Comparison of ENCODE assay signal across 12 mouse cellular contexts in genomic region chr2:170550240-170550639, GRCm38 (mm10). TPM values are rescaled to one million over a fixed set of nuclear protein-coding genes. Genes with fewer than 3 reads are reported as not detected.
DNase-seq lines count a peak whose midpoint lies in the region; ATAC-seq lines count a peak whose summit lies in the region.
"Had no signal": no experiment of that assay in that cellular context is flagged by ENCODE, and none has a peak within 500 bp of the region (broad histone marks: within the 10 kb centered on the region; RNA-seq: fewer than 3 reads in every experiment).

No protein-coding gene starts in this region.

- peaks cover 11% of the 10 kb centered on the region for H3K4me1 ChIP-seq in heart, embryonic 15.5 days (replicated peaks)
- H3K4me1 ChIP-seq in heart, embryonic 11.5 days (ENCODE audit: control insufficient read depth, insufficient read depth, low read length), result no peaks in the 10 kb centered on the region
- H3K4me1 ChIP-seq in limb, embryonic 13.5 days, result peaks cover 49% of the 10 kb centered on the region
- H3K4me1 ChIP-seq in limb, embryonic 10.5 days, result peaks cover 74% of the 10 kb centered on the region
- peaks cover 26% of the 10 kb centered on the region for H3K4me1 ChIP-seq in embryonic facial prominence, embryonic 14.5 days (ENCODE audit: control insufficient read depth, insufficient read depth, low read length)
- no peaks in the 10 kb centered on the region for H3K4me1 ChIP-seq in midbrain, embryonic 14.5 days (ENCODE audit: control insufficient read depth, insufficient read depth, low read length)

- DNase-seq in limb, embryonic 10.5 days (ENCODE audit: low spot score), result no peak
- DNase-seq in embryonic facial prominence, embryonic 14.5 days (ENCODE audit: low spot score), result peak; percentile 97
- DNase-seq in midbrain, embryonic 14.5 days, result peak; percentile 85
- DNase-seq in cerebellum, postnatal 36 days, result no peak
- DNase-seq: heart, postnatal 36 days had no signal

- peak overlapping the region; percentile 53; the same call in 1 of the 2 replicates for H3K27ac ChIP-seq in heart, embryonic 15.5 days
- no peak overlapping the region for H3K27ac ChIP-seq in heart, embryonic 11.5 days (ENCODE audit: low read depth, low read length)
- peak overlapping the region; percentile 44; the same call in 1 of the 2 replicates for H3K27ac ChIP-seq in limb, embryonic 13.5 days
- H3K27ac ChIP-seq in limb, embryonic 10.5 days, result no peak overlapping the region
- 0 out of 2 replicates have a peak overlapping the region, but pooled peaks have one; percentile 46 for H3K27ac ChIP-seq in embryonic facial prominence, embryonic 14.5 days (replicated peaks; ENCODE audit: low read depth, low read length)
- H3K27ac ChIP-seq in midbrain, embryonic 14.5 days (replicated peaks; ENCODE audit: low read depth, low read length), result no peak overlapping the region

- no peak overlapping the region for H3K9ac ChIP-seq in heart, embryonic 15.5 days
- no peak overlapping the region for H3K9ac ChIP-seq in heart, embryonic 11.5 days (ENCODE audit: low read depth, low read length)
- no peak overlapping the region for H3K9ac ChIP-seq in limb, embryonic 13.5 days
- no peak overlapping the region for H3K9ac ChIP-seq in embryonic facial prominence, embryonic 14.5 days (ENCODE audit: low read depth, low read length)
- no peak overlapping the region for H3K9ac ChIP-seq in midbrain, embryonic 14.5 days (replicated peaks; ENCODE audit: low read length)

- H3K9me3 ChIP-seq in heart, embryonic 15.5 days (replicated peaks), result no peaks in the 10 kb centered on the region
- no peaks in the 10 kb centered on the region for H3K9me3 ChIP-seq in heart, embryonic 11.5 days (replicated peaks; ENCODE audit: control insufficient read depth, low read length)
- H3K9me3 ChIP-seq in limb, embryonic 13.5 days, result no peaks in the 10 kb centered on the region
- H3K9me3 ChIP-seq in limb, embryonic 10.5 days (replicated peaks), result no peaks in the 10 kb centered on the region
- no peaks in the 10 kb centered on the region for H3K9me3 ChIP-seq in embryonic facial prominence, embryonic 14.5 days (ENCODE audit: control insufficient read depth, low read length)
- no peaks in the 10 kb centered on the region for H3K9me3 ChIP-seq in midbrain, embryonic 14.5 days (ENCODE audit: control insufficient read depth, low read length)

- no peak overlapping the region for H3K4me2 ChIP-seq in heart, embryonic 15.5 days
- H3K4me2 ChIP-seq in heart, embryonic 11.5 days, result no peak overlapping the region
- H3K4me2 ChIP-seq in limb, embryonic 13.5 days (replicated peaks), result no peak overlapping the region
- no peak overlapping the region for H3K4me2 ChIP-seq in embryonic facial prominence, embryonic 14.5 days (ENCODE audit: low read depth, low read length)
- no peak overlapping the region for H3K4me2 ChIP-seq in midbrain, embryonic 14.5 days (ENCODE audit: low read length)

- ATAC-seq in heart, embryonic 15.5 days (replicated peaks; ENCODE audit: insufficient number of reproducible peaks, insufficient read depth, low FRiP score, low read depth), result peak; percentile 43; the same call in 1 of the 2 replicates
- no peak for ATAC-seq in heart, embryonic 11.5 days (replicated peaks; ENCODE audit: insufficient number of reproducible peaks, low FRiP score, low TSS enrichment)
- ATAC-seq in limb, embryonic 13.5 days (ENCODE audit: low FRiP score, low read depth), result peak; percentile 75
- peak; percentile 58 for ATAC-seq in embryonic facial prominence, embryonic 14.5 days (ENCODE audit: low read depth)
- ATAC-seq in midbrain, embryonic 14.5 days (ENCODE audit: low FRiP score, low TSS enrichment), result no peak
- no peak for ATAC-seq in monocyte, adult 5-6 weeks (replicated peaks; ENCODE audit: insufficient number of reproducible peaks, low FRiP score, low TSS enrichment, poor library complexity, severe bottlenecking)
- ATAC-seq: CD4-positive, CD25-positive, alpha-beta regulatory T cell, adult 4 months had no signal

- WGBS in heart, embryonic 15.5 days, result 26% methylated on average over 5 of the region's 5 CpGs
- WGBS in heart, embryonic 11.5 days (ENCODE audit: insufficient replicate concordance), result 50% methylated on average over 5 of the region's 5 CpGs
- WGBS in limb, embryonic 13.5 days, result 15% methylated on average over 5 of the region's 5 CpGs
- 58% methylated on average over 5 of the region's 5 CpGs for WGBS in limb, embryonic 10.5 days
- WGBS in embryonic facial prominence, embryonic 14.5 days, result 11% methylated on average over 5 of the region's 5 CpGs
- 51% methylated on average over 5 of the region's 5 CpGs for WGBS in midbrain, embryonic 14.5 days

- H3K27me3 ChIP-seq in heart, embryonic 15.5 days, result 0 out of 2 replicates have a peak, but pooled peaks cover under 1% of the 10 kb centered on the region
- H3K27me3 ChIP-seq in heart, embryonic 11.5 days (ENCODE audit: control insufficient read depth, insufficient read depth, low read length), result no peaks in the 10 kb centered on the region
- H3K27me3 ChIP-seq in limb, embryonic 13.5 days, result peaks cover 3% of the 10 kb centered on the region; the same call in 1 of the 2 replicates
- H3K27me3 ChIP-seq in limb, embryonic 10.5 days (ENCODE audit: low read depth, poor library complexity, severe bottlenecking), result no peaks in the 10 kb centered on the region
- H3K27me3 ChIP-seq in embryonic facial prominence, embryonic 14.5 days (replicated peaks; ENCODE audit: control insufficient read depth, insufficient read depth, low read length), result 0 out of 2 replicates have a peak, but pooled peaks cover 3% of the 10 kb centered on the region
- no peaks in the 10 kb centered on the region for H3K27me3 ChIP-seq in midbrain, embryonic 14.5 days (ENCODE audit: control insufficient read depth, insufficient read depth, low read length)

- H3K36me3 ChIP-seq in heart, embryonic 15.5 days, result no peaks in the 10 kb centered on the region
- no peaks in the 10 kb centered on the region for H3K36me3 ChIP-seq in heart, embryonic 11.5 days (ENCODE audit: control insufficient read depth, insufficient read depth, low read length)
- no peaks in the 10 kb centered on the region for H3K36me3 ChIP-seq in limb, embryonic 13.5 days
- H3K36me3 ChIP-seq in limb, embryonic 10.5 days, result no peaks in the 10 kb centered on the region
- H3K36me3 ChIP-seq in embryonic facial prominence, embryonic 14.5 days (ENCODE audit: control insufficient read depth, insufficient read depth, low read length), result no peaks in the 10 kb centered on the region
- no peaks in the 10 kb centered on the region for H3K36me3 ChIP-seq in midbrain, embryonic 14.5 days (ENCODE audit: control insufficient read depth, insufficient read depth, low read length)

- no peak overlapping the region for H3K4me3 ChIP-seq in heart, embryonic 15.5 days
- no peak overlapping the region for H3K4me3 ChIP-seq in heart, embryonic 11.5 days (ENCODE audit: low read depth, low read length)
- H3K4me3 ChIP-seq in limb, embryonic 13.5 days, result no peak overlapping the region
- H3K4me3 ChIP-seq in limb, embryonic 10.5 days, result no peak overlapping the region
- H3K4me3 ChIP-seq in embryonic facial prominence, embryonic 14.5 days (ENCODE audit: low read depth, low read length), result no peak overlapping the region
- H3K4me3 ChIP-seq in midbrain, embryonic 14.5 days (replicated peaks; ENCODE audit: low read depth, low read length), result no peak overlapping the region

RNA-seq across cellular contexts. Expression of gene 4930470P17Rik, which starts 51.6 kb away (rescaled TPM):
- polyA plus RNA-seq in heart, embryonic 15.5 days (2015; fragmentation: Nextera tagmentation; extraction: Ambion mirVana), result not detected in 2 replicates
- not detected in 2 replicates for polyA plus RNA-seq in heart, embryonic 11.5 days (2014; fragmentation: Nextera tagmentation; extraction: Ambion mirVana)
- not detected in 2 replicates for polyA plus RNA-seq in limb, embryonic 13.5 days (2015; fragmentation: Nextera tagmentation; extraction: Ambion mirVana)
- not detected in 2 replicates for polyA plus RNA-seq in limb, embryonic 10.5 days (2016; fragmentation: Nextera tagmentation; extraction: Ambion mirVana)
- not detected in 2 replicates for polyA plus RNA-seq in embryonic facial prominence, embryonic 14.5 days (2014; fragmentation: Nextera tagmentation; extraction: Ambion mirVana)
- polyA plus RNA-seq in midbrain, embryonic 14.5 days (2014; fragmentation: Nextera tagmentation; extraction: Ambion mirVana), result not detected in 2 replicates
- total RNA-seq in monocyte, adult 5-6 weeks (2017), result not detected in 3 replicates
- total RNA-seq: adrenal gland, adult 18-20 months; heart, postnatal 36 days had no signal
- polyA plus RNA-seq: CD4-positive, CD25-positive, alpha-beta regulatory T cell, adult 4 months; liver, embryonic 16.5 days had no signal

RNA-seq across cellular contexts. Expression of gene Cyp24a1, which starts 53.3 kb away (rescaled TPM):
- polyA plus RNA-seq in heart, embryonic 15.5 days (2015; fragmentation: Nextera tagmentation; extraction: Ambion mirVana), result not detected in 2 replicates
- polyA plus RNA-seq in heart, embryonic 11.5 days (2014; fragmentation: Nextera tagmentation; extraction: Ambion mirVana), result not detected in 2 replicates
- not detected in 2 replicates for polyA plus RNA-seq in limb, embryonic 13.5 days (2015; fragmentation: Nextera tagmentation; extraction: Ambion mirVana)
- polyA plus RNA-seq in limb, embryonic 10.5 days (2016; fragmentation: Nextera tagmentation; extraction: Ambion mirVana), result not detected in 2 replicates
- not detected in 2 replicates for polyA plus RNA-seq in embryonic facial prominence, embryonic 14.5 days (2014; fragmentation: Nextera tagmentation; extraction: Ambion mirVana)
- polyA plus RNA-seq in midbrain, embryonic 14.5 days (2014; fragmentation: Nextera tagmentation; extraction: Ambion mirVana), result 0.09 and 0.22 TPM in 2 replicates
- not detected in 3 replicates for total RNA-seq in monocyte, adult 5-6 weeks (2017)
- total RNA-seq: adrenal gland, adult 18-20 months; heart, postnatal 36 days had no signal
- polyA plus RNA-seq: CD4-positive, CD25-positive, alpha-beta regulatory T cell, adult 4 months; liver, embryonic 16.5 days had no signal

RNA-seq across cellular contexts. Expression of gene Pfdn4, which starts 54.0 kb away (rescaled TPM):
- 38.9 and 50.7 TPM in 2 replicates for polyA plus RNA-seq in heart, embryonic 15.5 days (2015; fragmentation: Nextera tagmentation; extraction: Ambion mirVana)
- 54.3 and 61.3 TPM in 2 replicates for polyA plus RNA-seq in heart, embryonic 11.5 days (2014; fragmentation: Nextera tagmentation; extraction: Ambion mirVana)
- polyA plus RNA-seq in limb, embryonic 13.5 days (2015; fragmentation: Nextera tagmentation; extraction: Ambion mirVana), result 87.3 and 87.9 TPM in 2 replicates
- polyA plus RNA-seq in limb, embryonic 10.5 days (2016; fragmentation: Nextera tagmentation; extraction: Ambion mirVana), result 102 and 107 TPM in 2 replicates
- 82.4 and 87.6 TPM in 2 replicates for polyA plus RNA-seq in embryonic facial prominence, embryonic 14.5 days (2014; fragmentation: Nextera tagmentation; extraction: Ambion mirVana)
- polyA plus RNA-seq in midbrain, embryonic 14.5 days (2014; fragmentation: Nextera tagmentation; extraction: Ambion mirVana), result 142 and 163 TPM in 2 replicates
- total RNA-seq in monocyte, adult 5-6 weeks (2017), result 31.7 to 52.4 TPM (median 43.6 TPM) in 3 replicates

Comparison
In these comparisons a context has a peak if more than half of its experiments do, and no peak if none do; other contexts are left out.
1. ATAC-seq: peak in heart, embryonic 15.5 days (single experiment), limb, embryonic 13.5 days (single experiment) and embryonic facial prominence, embryonic 14.5 days (single experiment); none in heart, embryonic 11.5 days (single experiment), midbrain, embryonic 14.5 days (single experiment) and monocyte, adult 5-6 weeks (single experiment).
2. H3K27ac ChIP-seq: peak in heart, embryonic 15.5 days (single experiment), limb, embryonic 13.5 days (single experiment) and embryonic facial prominence, embryonic 14.5 days (single experiment); none in heart, embryonic 11.5 days (single experiment), limb, embryonic 10.5 days (single experiment) and midbrain, embryonic 14.5 days (single experiment).
3. DNase-seq: peak in embryonic facial prominence, embryonic 14.5 days (single experiment) and midbrain, embryonic 14.5 days (single experiment); none in limb, embryonic 10.5 days (single experiment) and cerebellum, postnatal 36 days (0 of 2).